Mouse (Mus musculus) stomach, postnatal 0 days (tissue): ENCODE data around the gene Pabpn1l.

Experiments
- CTCF ChIP-seq: IDR thresholded peaks from 2 replicates; pipeline ENCODE4 v1.5.1; 2016; ENCODE audit warnings: antibody characterized with exemption, low read depth, mild to moderate bottlenecking, moderate library complexity
- EP300 ChIP-seq: optimal IDR thresholded peaks from 2 replicates; pipeline ENCODE3; 2016; ENCODE audit warnings: antibody characterized with exemption

- TF ChIP-seq CTCF (no peak), EP300 (no peak)
Observed at GRCm38 (mm10) chr8:122618660-122619378, 3.7 kb downstream of the Pabpn1l start.
